Mouse (Mus musculus) erythroblast, embryonic 14.5 days (primary cell): ENCODE data around the gene Arhgef28.

Source experiments
- GATA1 ChIP-seq: IDR thresholded peaks from 2 replicates; pipeline ENCODE4 v1.6.1; 2012; ENCODE audit warnings: low read length, inconsistent platforms, mixed read lengths
- TAL1 ChIP-seq: IDR thresholded peaks from 3 replicates; pipeline ENCODE4 v1.6.1; 2012; ENCODE audit warnings: low read length, inconsistent platforms, mixed read lengths

DNA sequence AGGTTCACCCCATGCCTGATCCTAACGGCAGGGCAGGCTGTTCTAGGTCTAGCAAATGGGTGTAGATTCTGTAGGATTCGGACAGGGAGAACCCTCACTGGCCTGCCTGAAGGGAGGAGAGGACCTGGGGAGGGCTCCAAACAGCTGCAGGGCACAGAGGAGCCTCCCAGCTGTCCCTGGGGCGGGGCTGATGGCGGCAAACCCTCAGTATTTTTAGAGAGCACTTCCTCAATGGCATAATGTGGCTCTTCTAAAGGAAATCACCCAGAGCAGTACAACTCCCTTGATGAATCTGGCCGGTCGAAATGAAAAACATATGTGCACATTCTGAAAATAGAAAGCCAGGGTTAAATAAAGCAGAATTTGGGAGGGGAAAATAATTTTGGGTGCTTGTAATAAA, 265.1 kb downstream of the Arhgef28 start:
- TF ChIP-seq TAL1 (no peak), GATA1 (no peak)
